Comparison of ENCODE assay signal across 8 mouse cellular contexts in the genomic region with DNA sequence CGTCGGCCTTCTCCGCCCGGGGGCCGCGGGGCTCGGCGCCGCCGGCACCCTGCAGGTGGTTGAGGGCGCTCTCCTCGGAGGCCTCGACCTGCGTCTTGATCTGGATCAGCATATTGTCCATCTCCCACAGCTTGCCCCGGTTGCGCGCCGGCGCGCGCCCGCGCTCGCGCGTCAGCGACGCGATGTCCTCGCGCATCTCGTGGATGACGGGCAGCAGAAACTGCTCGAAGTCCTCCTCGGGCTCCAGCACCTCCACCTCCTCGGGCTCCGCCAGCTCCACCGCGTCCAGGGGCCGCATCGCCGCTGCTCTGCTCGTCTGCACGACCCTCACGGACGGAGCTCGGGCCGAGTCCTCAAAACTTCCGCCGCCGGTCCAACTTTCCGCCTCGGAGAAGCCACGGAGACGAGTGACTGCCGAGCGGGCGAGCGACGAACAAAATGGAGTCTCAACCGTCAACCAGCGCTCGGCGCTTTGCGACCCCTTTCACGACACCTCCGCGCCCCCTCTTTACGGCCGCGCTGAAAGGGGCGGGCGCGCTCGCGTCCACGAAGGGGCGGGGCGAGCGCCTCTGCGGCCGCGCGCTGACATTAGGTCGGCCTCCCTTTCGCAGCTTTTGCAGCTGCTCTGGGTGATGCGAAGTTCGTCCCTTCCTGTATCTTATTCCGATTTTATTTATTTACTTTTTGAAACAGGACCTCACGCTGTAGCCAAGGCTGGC. TPM values are rescaled to one million over a fixed set of nuclear protein-coding genes. Genes with fewer than 3 reads are reported as not detected.
A peak's percentile ranks its signal among the peaks of the same experiment; 100 is the strongest.
DNase-seq lines count a peak whose midpoint lies in the region; ATAC-seq and TF ChIP-seq lines count a peak whose summit lies in the region.
"Not testable (repeated sequence)": the region's sequence is repeated elsewhere in the genome, so short reads cannot be mapped to it uniquely, and the experiment has no call there.

Gene Mrfap1 (minus strand): TSS at position 477 of the 719 bp plus-strand sequence.

- H3K36me3 ChIP-seq in hindbrain, embryonic 10.5 days: peaks cover 25% of the 10 kb centered on the region
- not testable (repeated sequence) for H3K36me3 ChIP-seq in lung, postnatal 0 days (ENCODE audit: insufficient read depth, low read length)

- TF ChIP-seq CTCF in lung, postnatal 0 days (IDR thresholded peaks at IDR 0.05): peak; percentile 7; the same call in 1 of the 2 replicates

- H3K27me3 ChIP-seq in hindbrain, embryonic 10.5 days (ENCODE audit: insufficient read depth, poor library complexity, severe bottlenecking); lung, postnatal 0 days (replicated peaks; ENCODE audit: insufficient read depth, low read length): not testable (repeated sequence)

- peak; percentile 76 for ATAC-seq in frontal cortex, adult (ENCODE audit: low TSS enrichment)
- ATAC-seq in lung, postnatal 0 days: peak; percentile 88

- DNase-seq in MN1 (ENCODE audit: low spot score): peak; percentile 96
- DNase-seq in cerebellum, adult 9-10 months: peak; percentile 94
- peak; percentile 94 for DNase-seq in hindbrain, embryonic 10.5 days (ENCODE audit: low spot score)
- peak; percentile 92 for DNase-seq in layer of hippocampus, adult 9-11 months
- peak; percentile 97 for DNase-seq in lung, postnatal 0 days (ENCODE audit: low spot score)
- DNase-seq in ovary, postnatal 14 days (ENCODE audit: low spot score): peak; percentile 90
- DNase-seq in thymus, postnatal 14 days: peak; percentile 96

- not testable (repeated sequence) for TF ChIP-seq EP300 in lung, postnatal 0 days (IDR thresholded peaks at IDR 0.05)

- under 1% methylated on average over 90 of the region's 90 CpGs for WGBS in hindbrain, embryonic 10.5 days
- whole genome bisulfite sequencing in lung, postnatal 0 days: under 1% methylated on average over 83 of the region's 90 CpGs

- peak within 1 kb of the TSS; percentile 93 for H3K27ac ChIP-seq in hindbrain, embryonic 10.5 days
- H3K27ac ChIP-seq in lung, postnatal 0 days (ENCODE audit: low read length): peak within 1 kb of the TSS; percentile 89

- H3K9me3 ChIP-seq in hindbrain, embryonic 10.5 days; lung, postnatal 0 days (ENCODE audit: low read length): not testable (repeated sequence)

- H3K4me2 ChIP-seq in lung, postnatal 0 days (replicated peaks; ENCODE audit: low read depth, low read length): peak within 1 kb of the TSS; percentile 72

- H3K4me3 ChIP-seq in hindbrain, embryonic 10.5 days: peak within 1 kb of the TSS; percentile 76
- H3K4me3 ChIP-seq in lung, postnatal 0 days (ENCODE audit: low read depth, low read length): peak within 1 kb of the TSS; percentile 63

- H3K9ac ChIP-seq in lung, postnatal 0 days (replicated peaks; ENCODE audit: low read depth): peak within 1 kb of the TSS; percentile 30

- not testable (repeated sequence) for H3K4me1 ChIP-seq in hindbrain, embryonic 10.5 days (replicated peaks); lung, postnatal 0 days (ENCODE audit: insufficient read depth, low read depth, low read length)

RNA-seq across cellular contexts. Expression of gene Mrfap1, which starts in this region (rescaled TPM):
- 423 and 451 TPM in 2 replicates for polyA plus RNA-seq in hindbrain, embryonic 10.5 days (2016; fragmentation: Nextera tagmentation; extraction: Ambion mirVana)
- 281 and 298 TPM in 2 replicates for polyA plus RNA-seq in lung, postnatal 0 days (2015; fragmentation: Nextera tagmentation; extraction: Ambion mirVana)

Comparison
In these comparisons a context has a peak if more than half of its experiments do, and no peak if none do; other contexts are left out.
1. Peak in every context shown above with its lines: DNase-seq, ATAC-seq, H3K4me3 ChIP-seq and H3K27ac ChIP-seq.